Mouse (Mus musculus): ENCODE data around the gene Lamc1. TPM values are rescaled to one million over a fixed set of nuclear protein-coding genes. Genes with fewer than 3 reads are reported as not detected.

The Lamc1 gene
- 39.7 and 42.6 TPM in 2 replicates for polyA plus RNA-seq (2016; fragmentation: Nextera tagmentation; extraction: Ambion mirVana)

DNA sequence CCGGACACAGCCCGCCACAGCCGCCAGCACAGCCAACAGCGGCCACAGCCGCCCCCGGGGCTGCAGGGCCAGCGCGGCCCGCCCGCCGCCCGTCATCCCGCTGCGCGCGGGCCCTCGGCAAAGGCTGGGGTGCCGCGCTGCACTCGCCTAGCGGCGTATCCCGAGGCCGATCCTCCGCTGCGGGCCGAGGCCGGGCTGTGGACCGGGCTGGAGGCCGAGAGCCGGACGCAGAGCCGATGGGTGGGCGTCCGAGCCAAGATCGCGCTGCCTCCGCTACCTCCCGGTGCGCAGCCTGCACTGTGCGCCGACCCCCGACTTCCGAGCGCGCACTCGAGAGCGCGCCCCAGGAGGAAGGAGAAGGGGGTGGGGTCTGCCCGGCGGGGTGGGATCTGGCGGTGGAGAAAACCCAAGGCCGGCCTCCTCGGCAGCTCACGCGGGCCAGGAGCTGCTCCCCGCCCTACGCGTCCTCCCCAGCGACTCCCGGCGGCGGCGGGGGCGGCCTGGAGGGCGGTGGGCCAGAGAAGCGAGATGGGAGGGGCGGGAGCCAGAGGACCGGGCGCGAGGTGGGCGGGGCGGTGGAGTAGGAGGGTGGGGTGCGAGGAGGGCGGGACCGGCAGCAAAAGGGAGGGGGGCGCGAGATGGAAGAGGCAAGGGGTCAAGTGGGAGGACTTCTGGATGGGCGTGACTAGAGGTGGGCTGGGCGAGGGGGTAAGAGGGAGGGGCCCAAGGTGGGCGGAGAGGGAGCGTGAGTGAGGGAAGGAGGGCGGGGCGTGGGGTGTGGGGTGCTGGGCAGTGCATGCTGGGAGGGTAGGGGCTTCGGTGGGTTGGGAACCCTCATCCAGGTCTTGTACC, at the start of gene Lamc1:
Gene Lamc1, minus strand, starts transcription at position 343 of the 852 bp plus-strand sequence.
- peak; percentile 93 for ATAC-seq (ENCODE audit: insufficient number of reproducible peaks, insufficient read depth, low FRiP score, low TSS enrichment)
- Histone ChIP-seq H3K27ac (peak within 1 kb of the TSS; percentile 89), H3K4me2 (replicated peaks) (peak within 1 kb of the TSS; percentile 95), H3K9me3 (no peaks in the 10 kb centered on the region), H3K36me3 (no peaks in the 10 kb centered on the region), H3K4me1 (peaks cover 17% of the 10 kb centered on the region; the same call in 1 of the 2 replicates), H3K9ac (peak within 1 kb of the TSS; percentile 93), H3K27me3 (no peaks in the 10 kb centered on the region), H3K4me3 (peak within 1 kb of the TSS; percentile 97)
- WGBS: 1% methylated on average over 77 of the region's 85 CpGs

DNA sequence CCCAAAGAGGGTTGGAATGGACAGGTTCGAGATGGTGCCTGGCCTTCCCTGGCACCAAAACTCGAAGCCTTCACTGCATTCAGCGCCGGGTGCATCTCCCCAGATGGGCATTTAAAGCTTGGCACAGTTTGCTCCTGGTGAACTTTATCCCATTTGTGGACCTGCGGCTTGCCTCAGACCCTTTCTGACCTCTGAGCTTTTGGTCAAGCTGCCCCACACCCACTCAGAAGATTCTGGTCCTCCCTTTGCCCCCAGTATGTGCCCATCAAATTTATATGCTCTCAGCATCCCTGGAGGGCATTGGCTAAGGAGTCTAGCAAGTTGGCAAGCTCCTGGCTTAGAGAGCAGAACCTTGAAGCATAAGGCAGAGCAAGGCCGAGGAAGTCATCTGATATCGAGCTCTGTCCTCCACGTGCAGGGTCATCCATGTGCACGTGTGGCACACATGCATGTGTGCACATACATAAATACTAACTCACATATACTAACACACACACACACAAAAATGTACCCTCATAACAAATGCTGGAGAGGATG, 48.2 kb upstream of the Lamc1 start:
- ATAC-seq (ENCODE audit: insufficient number of reproducible peaks, insufficient read depth, low FRiP score, low TSS enrichment): no peak
- no peaks in the 10 kb centered on the region for H3K9me3 ChIP-seq
- H3K4me2 ChIP-seq (replicated peaks): no peak overlapping the region
- H3K9ac ChIP-seq: no peak overlapping the region
- no peak overlapping the region for H3K27ac ChIP-seq
- 88% methylated on average over 9 of the region's 9 CpGs for WGBS
- H3K4me1 ChIP-seq: no peaks in the 10 kb centered on the region
- no peak overlapping the region for H3K4me3 ChIP-seq
- no peaks in the 10 kb centered on the region for H3K27me3 ChIP-seq
- no peaks in the 10 kb centered on the region for H3K36me3 ChIP-seq

GRCm38 (mm10) chr1:153379832-153380231, 47.2 kb upstream of the Lamc1 start:
- Histone ChIP-seq H3K4me2 (replicated peaks) (no peak overlapping the region), H3K9me3 (no peaks in the 10 kb centered on the region), H3K36me3 (no peaks in the 10 kb centered on the region), H3K4me1 (no peaks in the 10 kb centered on the region), H3K27ac (no peak overlapping the region), H3K27me3 (no peaks in the 10 kb centered on the region), H3K4me3 (no peak overlapping the region), H3K9ac (no peak overlapping the region)
- ATAC-seq (ENCODE audit: insufficient number of reproducible peaks, insufficient read depth, low FRiP score, low TSS enrichment): no peak
- 74% methylated on average over 5 of the region's 5 CpGs for WGBS

DNA sequence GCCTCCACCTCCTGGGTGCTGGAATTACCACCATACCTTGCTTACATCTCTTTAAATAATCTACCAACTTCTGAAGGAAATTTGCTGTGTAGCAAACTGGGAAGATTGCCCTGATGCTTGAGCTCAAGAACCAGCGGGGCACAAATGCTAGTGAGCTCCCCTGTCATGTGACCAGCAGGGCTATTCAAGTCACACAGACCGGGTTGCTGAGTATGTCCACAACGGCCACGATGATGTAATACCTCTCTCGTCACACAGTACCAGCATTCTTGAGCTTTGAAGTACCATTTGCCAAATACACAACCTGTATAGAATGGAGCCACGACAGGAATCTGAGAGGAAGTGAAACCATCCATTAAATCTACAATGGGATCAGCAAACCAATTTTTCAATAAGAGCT, 46.0 kb upstream of the Lamc1 start:
- no peak overlapping the region for H3K9ac ChIP-seq
- no peak for ATAC-seq (ENCODE audit: insufficient number of reproducible peaks, insufficient read depth, low FRiP score, low TSS enrichment)
- WGBS: 58% methylated on average over 6 of the region's 6 CpGs

GRCm38 (mm10) chr1:153376446-153376845, 43.9 kb upstream of the Lamc1 start:
- Histone ChIP-seq H3K27me3 (no peaks in the 10 kb centered on the region), H3K4me1 (no peaks in the 10 kb centered on the region), H3K4me3 (no peak overlapping the region), H3K9ac (no peak overlapping the region), H3K36me3 (no peaks in the 10 kb centered on the region), H3K9me3 (no peaks in the 10 kb centered on the region), H3K4me2 (replicated peaks) (no peak overlapping the region; the same call in 1 of the 2 replicates), H3K27ac (no peak overlapping the region)
- no peak for ATAC-seq (ENCODE audit: insufficient number of reproducible peaks, insufficient read depth, low FRiP score, low TSS enrichment)
- WGBS: 39% methylated on average over 6 of the region's 6 CpGs

More for the DNA sequence above, 46.0 kb upstream of the Lamc1 start:
- Histone ChIP-seq H3K4me1 (no peaks in the 10 kb centered on the region), H3K9me3 (no peaks in the 10 kb centered on the region), H3K4me2 (replicated peaks) (no peak overlapping the region), H3K27me3 (no peaks in the 10 kb centered on the region), H3K36me3 (no peaks in the 10 kb centered on the region), H3K27ac (no peak overlapping the region), H3K4me3 (no peak overlapping the region)

DNA sequence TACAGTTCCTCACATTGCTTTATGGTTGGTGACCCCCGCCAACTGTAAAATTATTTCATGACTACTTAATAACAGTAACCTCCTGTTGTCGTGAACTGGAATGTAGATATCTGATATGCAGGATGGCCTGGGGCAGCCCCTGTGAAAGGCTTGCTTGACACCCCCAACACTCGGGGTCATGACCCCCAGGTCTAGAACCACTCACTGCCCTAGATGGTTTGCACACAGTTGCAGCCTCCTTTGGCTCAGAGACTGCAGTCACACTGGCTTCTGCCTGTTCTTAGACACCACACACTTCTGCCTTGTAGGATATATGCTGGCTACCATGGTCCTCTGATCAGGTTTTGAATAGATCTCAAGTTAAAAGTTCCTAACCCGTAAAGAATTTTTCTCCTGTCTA, 41.5 kb upstream of the Lamc1 start:
- WGBS: 65% methylated on average over 4 of the region's 4 CpGs
- Histone ChIP-seq H3K36me3 (no peaks in the 10 kb centered on the region), H3K4me2 (replicated peaks) (no peak overlapping the region), H3K4me3 (no peak overlapping the region), H3K9me3 (no peaks in the 10 kb centered on the region), H3K27ac (no peak overlapping the region), H3K27me3 (no peaks in the 10 kb centered on the region), H3K9ac (no peak overlapping the region), H3K4me1 (no peaks in the 10 kb centered on the region)
- ATAC-seq (ENCODE audit: insufficient number of reproducible peaks, insufficient read depth, low FRiP score, low TSS enrichment): no peak

GRCm38 (mm10) chr1:153371846-153372245, 39.3 kb upstream of the Lamc1 start:
- H3K9ac ChIP-seq: no peak overlapping the region
- H3K9me3 ChIP-seq: no peaks in the 10 kb centered on the region
- H3K36me3 ChIP-seq: no peaks in the 10 kb centered on the region
- no peak overlapping the region for H3K4me2 ChIP-seq (replicated peaks)
- no peak overlapping the region for H3K27ac ChIP-seq
- 88% methylated on average over 3 of the region's 3 CpGs for WGBS
- no peak overlapping the region for H3K4me3 ChIP-seq
- no peak for ATAC-seq (ENCODE audit: insufficient number of reproducible peaks, insufficient read depth, low FRiP score, low TSS enrichment)
- H3K4me1 ChIP-seq: no peaks in the 10 kb centered on the region
- no peaks in the 10 kb centered on the region for H3K27me3 ChIP-seq

DNA sequence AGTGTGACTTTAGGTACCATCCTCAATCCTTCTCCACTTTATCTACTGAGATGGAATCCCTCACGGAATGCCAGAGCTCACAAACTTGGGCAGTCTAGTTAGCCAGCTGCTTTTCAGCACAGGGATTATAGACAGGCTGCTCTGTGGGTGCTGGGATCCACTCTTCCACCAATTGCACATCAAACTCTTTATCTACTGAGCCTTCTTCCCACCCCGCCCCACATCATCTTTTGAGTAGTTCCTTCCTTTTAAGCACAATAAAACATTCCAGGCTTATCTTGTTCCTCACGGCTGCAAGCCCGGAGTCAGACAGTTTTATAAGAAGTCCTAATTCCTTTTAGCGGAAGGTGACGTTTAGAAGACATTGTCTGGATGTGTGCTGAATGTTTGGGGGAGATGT, 36.4 kb upstream of the Lamc1 start:
- WGBS: 80% methylated on average over 6 of the region's 6 CpGs
- no peak for ATAC-seq (ENCODE audit: insufficient number of reproducible peaks, insufficient read depth, low FRiP score, low TSS enrichment)

DNA sequence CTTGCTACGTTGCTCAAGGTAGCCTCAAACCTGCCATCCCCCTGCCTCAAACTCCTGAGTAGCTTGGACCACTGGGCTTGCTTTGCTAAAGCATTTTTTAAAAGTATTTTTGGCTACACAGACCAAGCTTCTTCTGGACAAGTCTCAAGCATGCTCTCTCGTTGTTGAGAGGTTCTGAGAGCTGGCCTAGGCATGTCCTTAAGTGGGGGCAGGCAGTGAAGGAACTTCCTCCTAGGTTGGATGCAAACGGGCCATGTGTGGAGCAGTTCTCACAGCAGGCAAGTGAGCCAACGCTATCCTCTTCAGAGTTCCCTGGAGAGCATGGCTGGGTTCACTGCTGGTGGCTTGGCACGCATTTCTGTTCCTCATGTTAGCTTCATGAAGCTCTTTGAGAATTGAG, 34.5 kb upstream of the Lamc1 start:
- no peak overlapping the region for H3K27ac ChIP-seq
- H3K36me3 ChIP-seq: no peaks in the 10 kb centered on the region
- ATAC-seq (ENCODE audit: insufficient number of reproducible peaks, insufficient read depth, low FRiP score, low TSS enrichment): no peak
- WGBS: 67% methylated on average over 5 of the region's 5 CpGs
- H3K9me3 ChIP-seq: no peaks in the 10 kb centered on the region
- no peaks in the 10 kb centered on the region for H3K27me3 ChIP-seq
- H3K4me2 ChIP-seq (replicated peaks): no peak overlapping the region
- no peak overlapping the region for H3K9ac ChIP-seq
- no peaks in the 10 kb centered on the region for H3K4me1 ChIP-seq
- no peak overlapping the region for H3K4me3 ChIP-seq

More for the DNA sequence above, 36.4 kb upstream of the Lamc1 start:
- Histone ChIP-seq H3K4me1 (no peaks in the 10 kb centered on the region), H3K4me3 (no peak overlapping the region), H3K4me2 (replicated peaks) (no peak overlapping the region), H3K9ac (no peak overlapping the region), H3K36me3 (no peaks in the 10 kb centered on the region), H3K9me3 (no peaks in the 10 kb centered on the region), H3K27ac (no peak overlapping the region), H3K27me3 (no peaks in the 10 kb centered on the region)

DNA sequence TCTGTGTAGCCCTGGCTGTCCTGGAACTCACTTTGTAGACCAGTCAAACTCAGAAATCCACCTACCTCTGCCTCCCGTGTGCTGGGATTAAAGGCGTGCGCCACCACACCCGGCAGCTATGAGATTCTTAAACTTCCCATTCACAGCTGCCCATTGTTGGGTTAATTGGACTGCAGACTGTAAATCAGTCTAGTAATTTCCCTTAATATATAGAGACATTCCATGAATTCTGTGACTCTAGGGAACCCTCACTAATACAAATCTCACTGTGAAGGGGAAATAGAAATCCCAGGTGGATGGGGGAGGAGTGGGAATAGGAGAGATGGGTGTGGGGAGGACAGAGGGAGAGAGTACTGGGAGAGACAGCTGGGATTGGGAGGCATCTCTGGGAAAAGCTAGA, 29.3 kb upstream of the Lamc1 start:
- Histone ChIP-seq H3K9me3 (no peaks in the 10 kb centered on the region), H3K27me3 (no peaks in the 10 kb centered on the region), H3K4me3 (no peak overlapping the region), H3K9ac (no peak overlapping the region), H3K4me1 (no peaks in the 10 kb centered on the region), H3K36me3 (no peaks in the 10 kb centered on the region), H3K4me2 (replicated peaks) (no peak overlapping the region), H3K27ac (no peak overlapping the region)
- 80% methylated on average over 4 of the region's 4 CpGs for WGBS
- ATAC-seq (ENCODE audit: insufficient number of reproducible peaks, insufficient read depth, low FRiP score, low TSS enrichment): no peak

DNA sequence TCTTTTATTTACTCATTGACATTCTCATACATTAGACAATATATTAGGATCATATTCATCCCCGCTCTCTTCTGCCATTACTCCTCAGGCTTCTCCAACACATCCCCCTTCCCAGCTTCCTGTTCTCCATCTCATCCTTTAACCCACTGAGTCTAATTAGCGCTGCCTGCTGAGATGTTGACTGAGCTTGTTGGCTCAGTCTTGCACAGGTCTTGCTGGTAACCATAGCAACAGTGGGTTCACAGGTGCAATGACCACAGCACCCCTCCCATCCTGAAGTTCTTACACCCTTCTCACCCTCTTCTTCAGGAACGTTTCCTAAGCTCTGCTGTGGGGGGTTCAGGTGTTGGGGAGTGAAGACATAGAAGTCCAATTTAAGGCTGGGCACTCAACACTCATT, 28.0 kb upstream of the Lamc1 start:
- H3K36me3 ChIP-seq: no peaks in the 10 kb centered on the region
- no peak overlapping the region for H3K9ac ChIP-seq
- H3K4me3 ChIP-seq: no peak overlapping the region
- no peaks in the 10 kb centered on the region for H3K27me3 ChIP-seq
- no peak overlapping the region for H3K4me2 ChIP-seq (replicated peaks)
- H3K4me1 ChIP-seq: no peaks in the 10 kb centered on the region
- no peak overlapping the region for H3K27ac ChIP-seq
- WGBS: 56% methylated on average over 3 of the region's 3 CpGs
- no peaks in the 10 kb centered on the region for H3K9me3 ChIP-seq
- ATAC-seq (ENCODE audit: insufficient number of reproducible peaks, insufficient read depth, low FRiP score, low TSS enrichment): no peak

GRCm38 (mm10) chr1:153357218-153357617, 24.6 kb upstream of the Lamc1 start:
- Histone ChIP-seq H3K36me3 (no peaks in the 10 kb centered on the region), H3K27me3 (no peaks in the 10 kb centered on the region), H3K27ac (no peak overlapping the region), H3K9me3 (no peaks in the 10 kb centered on the region), H3K4me2 (replicated peaks) (no peak overlapping the region), H3K4me3 (no peak overlapping the region), H3K4me1 (no peaks in the 10 kb centered on the region), H3K9ac (no peak overlapping the region)
- 92% methylated on average over 1 of the region's 1 CpGs for WGBS
- ATAC-seq (ENCODE audit: insufficient number of reproducible peaks, insufficient read depth, low FRiP score, low TSS enrichment): no peak
